Mouse (Mus musculus) adrenal gland, adult 18-20 months (tissue): Measurements from ENCODE around the gene Gm5105. TPM values are rescaled to one million over a fixed set of nuclear protein-coding genes. Genes with fewer than 3 reads are reported as not detected.

Experiments used
- DNase-seq, 2 experiments: peaks; one replicate each; pipeline ENCODE4 v3.0.0; 2021 to 2022; ENCODE audit warnings: low spot score in 2 of 2
- total RNA-seq, 2 experiments: library from RNA; stranded (reverse); gene quantifications; 1 replicate in 1 of 2; 2 replicates in 1 of 2; pipeline ENCODE4 v1.2.3; 2021

The Gm5105 gene
- total RNA-seq, 2 experiments from 2014 or later = not detected

DNA sequence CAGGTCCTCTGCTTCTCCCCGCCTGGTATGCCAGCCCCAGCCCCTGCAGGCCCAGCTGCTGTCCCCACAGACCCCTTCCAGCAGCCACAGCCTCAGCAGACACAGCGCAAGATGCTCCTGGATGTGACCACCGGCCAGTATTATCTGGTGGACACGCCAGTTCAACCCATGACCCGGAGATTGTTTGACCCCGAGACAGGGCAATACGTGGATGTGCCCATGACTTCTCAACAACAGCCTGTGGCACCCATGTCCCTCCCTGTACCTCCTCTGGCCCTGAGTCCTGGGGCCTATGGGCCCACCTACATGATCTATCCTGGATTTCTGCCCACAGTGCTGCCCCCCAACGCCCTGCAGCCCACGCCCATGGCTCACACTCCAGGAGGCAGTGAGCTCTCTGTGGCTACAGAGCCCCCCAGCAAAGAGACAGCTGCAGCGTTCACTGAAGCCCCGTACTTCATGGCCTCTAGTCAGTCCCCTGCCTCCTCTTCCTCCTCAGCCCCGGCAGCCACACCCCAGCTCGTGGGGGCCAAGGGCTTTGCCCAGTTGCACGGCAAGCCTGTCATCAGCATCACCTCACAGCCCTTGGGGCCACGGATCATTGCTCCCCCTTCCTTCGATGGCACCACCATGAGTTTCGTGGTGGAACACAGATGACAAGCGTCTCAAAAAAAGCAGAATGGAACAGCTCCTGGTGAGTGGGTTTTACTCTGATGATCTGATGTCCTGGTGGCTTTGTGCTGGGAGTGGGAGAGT lies 2.7 kb upstream of the Gm5105 start:
- DNase-seq = no peak

DNA sequence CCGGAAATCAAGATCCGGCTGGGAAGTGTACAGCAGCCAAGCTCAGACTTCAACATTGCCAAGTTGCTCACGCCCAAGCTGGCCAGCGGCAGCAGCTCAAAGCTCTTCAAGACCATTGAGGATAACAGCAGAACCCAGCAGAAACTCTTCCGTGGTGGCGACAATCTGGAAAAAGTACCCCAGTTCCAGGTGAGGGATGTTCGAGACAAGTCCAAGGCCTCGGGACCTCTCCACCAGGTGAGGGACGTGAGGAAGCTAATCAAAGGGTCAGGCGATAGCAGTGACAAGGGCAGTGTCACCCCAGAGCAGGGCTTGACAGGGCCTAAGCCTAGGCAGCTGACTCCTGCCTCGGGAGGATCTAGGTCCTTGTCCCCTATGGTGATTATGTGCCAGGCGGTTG lies 915 bp upstream of the Gm5105 start:
- DNase-seq = no peak

DNA sequence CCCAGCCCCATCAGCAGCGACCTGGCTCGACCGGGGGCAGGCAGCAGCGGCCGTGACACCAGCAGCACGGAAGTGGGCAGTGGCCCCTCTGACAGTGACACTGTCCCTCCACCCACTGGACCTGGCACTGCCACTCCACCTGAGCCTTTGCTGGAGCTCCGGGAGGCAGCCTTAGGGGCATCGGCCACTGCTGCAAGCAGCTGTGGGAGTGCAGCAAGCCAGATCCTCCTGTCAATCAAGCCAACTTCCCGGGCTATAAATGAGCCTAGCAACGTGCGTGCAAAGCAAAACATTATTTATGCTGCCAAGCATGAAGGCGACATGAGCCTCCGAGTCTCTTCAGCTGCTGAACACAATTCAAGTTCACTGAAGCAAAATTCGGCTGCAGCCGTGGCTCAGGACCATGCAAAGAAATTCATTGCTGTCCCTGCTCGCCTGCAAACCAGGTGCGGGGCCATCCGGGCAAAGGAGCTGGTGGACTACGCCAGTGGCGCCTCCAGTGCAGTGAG lies 786 bp downstream of the Gm5105 start:
- DNase-seq = no peak

GRCm38 (mm10) chr3:138065930-138066329 lies 1.3 kb downstream of the Gm5105 start:
- no peak for DNase-seq

- no peak for DNase-seq
These were observed 2.2 kb downstream of the Gm5105 start, which contains the start of gene 1110002E22Rik for GRCm38 (mm10) chr3:138064732-138065645. TSS of gene 1110002E22Rik (plus strand) at chr3:138065052.

- peak; percentile 50 to 51 for DNase-seq
These were observed 3.4 kb downstream of the Gm5105 start for GRCm38 (mm10) chr3:138063731-138064329.

GRCm38 (mm10) chr3:138062673-138063072 lies 4.5 kb downstream of the Gm5105 start:
- DNase-seq = no peak

DNA sequence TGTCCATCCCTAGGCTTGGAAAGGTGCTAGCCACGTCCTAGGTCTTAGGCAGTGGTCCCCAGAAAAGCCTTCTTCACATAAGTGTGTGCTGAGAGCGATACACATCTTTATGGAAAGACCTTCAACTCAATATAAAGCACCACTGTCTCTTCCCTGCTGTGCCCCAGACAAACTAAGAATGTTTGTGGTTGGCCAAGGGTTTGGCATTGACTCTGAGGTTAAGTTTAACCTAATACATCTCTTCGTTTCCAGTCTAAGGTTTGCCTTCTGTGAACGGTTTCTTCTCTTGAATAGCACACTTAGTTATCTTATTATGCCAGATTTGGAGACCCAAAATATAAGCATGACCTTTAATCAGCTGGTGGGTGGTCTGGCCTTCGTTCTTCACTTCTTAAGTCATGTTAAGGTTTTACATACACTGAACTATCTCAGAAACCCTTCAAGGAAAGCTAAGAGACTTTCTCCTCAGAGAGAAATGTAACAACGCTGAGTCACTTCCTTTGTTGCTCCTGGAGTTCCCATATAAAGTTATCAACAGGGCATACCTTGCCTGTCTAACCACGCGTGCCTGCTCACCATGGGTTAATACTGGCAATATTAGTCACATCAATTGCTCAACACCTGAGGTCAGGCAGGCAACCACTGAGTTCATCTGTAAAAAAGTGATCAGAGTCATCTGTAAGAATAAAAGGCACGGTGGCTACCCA lies 5.8 kb downstream of the Gm5105 start:
- no peak for DNase-seq

DNA sequence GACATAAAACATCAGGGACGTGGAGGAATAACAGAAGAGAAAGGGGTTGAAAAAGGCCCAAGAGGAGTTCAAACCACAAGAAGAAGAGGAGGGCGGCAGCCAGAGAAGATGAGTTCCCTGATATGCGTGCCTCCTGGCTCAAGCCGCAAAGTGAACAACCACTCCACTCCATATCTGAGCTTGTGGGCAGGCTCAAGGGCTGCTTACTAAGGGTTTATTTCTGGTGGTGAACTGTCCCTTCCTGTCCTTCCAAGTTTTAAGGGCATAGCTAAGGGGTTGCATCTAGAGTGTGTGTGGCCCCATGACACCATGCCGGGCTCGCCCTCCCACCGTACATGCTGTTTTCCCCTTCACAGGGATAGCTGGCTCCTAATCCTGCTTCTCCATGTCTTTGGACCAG lies 6.8 kb downstream of the Gm5105 start:
- no peak for DNase-seq

DNA sequence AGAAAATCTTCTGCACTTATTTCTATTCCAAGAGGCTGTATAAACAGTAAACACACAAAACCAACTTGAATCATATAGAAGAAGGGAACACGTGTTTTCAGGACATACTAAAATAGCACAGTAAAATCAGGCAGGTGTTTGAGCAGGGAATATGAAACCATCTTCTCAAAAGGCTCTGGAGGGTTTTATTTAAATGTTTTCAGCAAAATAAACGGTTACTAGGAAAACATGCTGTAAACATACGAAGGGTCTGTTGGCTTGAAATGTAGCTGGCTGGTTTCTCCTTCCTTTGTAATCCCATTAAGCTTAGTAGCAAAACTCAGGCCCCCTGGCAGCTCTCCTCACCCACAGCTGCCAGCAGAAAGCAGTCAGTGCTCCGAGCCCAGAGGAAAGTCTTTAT lies 9.0 kb downstream of the Gm5105 start:
- no peak for DNase-seq

DNA sequence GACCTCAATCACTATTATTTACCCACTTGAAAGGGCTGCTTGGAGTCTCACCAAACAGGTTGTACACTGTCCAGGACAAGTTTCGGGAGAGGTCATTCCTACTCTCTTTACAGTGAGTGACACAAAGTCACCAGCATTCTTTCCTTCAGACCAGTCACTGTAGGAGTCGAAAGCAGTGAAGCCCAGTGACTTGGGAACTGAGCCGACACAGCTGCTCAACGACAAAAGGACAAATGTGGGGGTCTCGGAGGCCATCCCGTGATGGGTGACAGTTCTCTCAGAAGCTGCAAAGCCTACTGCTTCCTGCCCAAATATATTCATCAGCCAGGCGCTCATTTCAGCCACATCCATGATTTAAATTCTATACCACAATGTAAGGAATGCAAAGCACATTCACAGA lies 10.2 kb downstream of the Gm5105 start:
- DNase-seq = no peak

GRCm38 (mm10) chr3:138053969-138054368 lies 13.2 kb downstream of the Gm5105 start:
- peak in 1 of 2 experiments; percentile 19 for DNase-seq

DNA sequence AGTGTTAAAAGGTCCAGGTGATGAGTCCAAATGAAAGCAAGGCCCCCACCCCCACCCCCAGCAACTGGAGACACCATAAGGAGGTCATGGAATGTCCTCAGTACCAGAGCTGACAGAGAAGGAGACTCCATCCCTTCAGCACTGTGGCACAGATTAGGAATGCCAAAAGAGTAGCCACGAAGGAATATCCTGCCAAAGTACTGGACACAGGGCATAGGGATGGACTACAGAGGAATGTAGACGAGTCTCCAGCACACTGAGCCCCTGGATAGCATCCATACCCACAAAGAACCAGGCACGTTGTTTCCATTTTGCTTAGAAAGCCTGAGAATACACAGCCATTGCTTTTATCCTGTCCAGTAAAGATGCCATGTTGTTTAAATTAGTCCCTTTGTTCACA lies 15.8 kb downstream of the Gm5105 start:
- no peak for DNase-seq

DNA sequence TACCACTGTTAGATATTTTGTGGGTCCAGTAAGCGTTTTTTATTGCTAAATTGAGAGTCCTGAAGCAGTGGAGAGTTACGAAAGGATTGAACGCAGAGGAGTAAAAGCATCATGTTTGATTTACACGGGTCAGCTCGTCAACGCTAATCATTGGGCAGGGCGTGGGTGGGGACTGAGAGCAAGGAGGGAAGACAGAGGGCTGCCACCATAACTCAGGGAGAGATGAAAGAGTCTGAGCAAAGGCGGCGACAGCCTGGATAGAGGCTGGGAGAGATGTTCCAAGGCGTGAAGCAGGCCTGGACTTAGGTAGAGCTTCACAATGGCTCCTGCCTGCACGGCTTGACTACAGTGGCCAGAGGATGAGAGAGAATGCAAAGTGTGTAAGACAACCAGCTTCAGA lies 16.4 kb downstream of the Gm5105 start:
- DNase-seq = no peak

GRCm38 (mm10) chr3:138049555-138049954 lies 17.6 kb downstream of the Gm5105 start:
- no peak for DNase-seq

- DNase-seq = no peak
These were observed 23.9 kb downstream of the Gm5105 start for GRCm38 (mm10) chr3:138043316-138043715.

DNA sequence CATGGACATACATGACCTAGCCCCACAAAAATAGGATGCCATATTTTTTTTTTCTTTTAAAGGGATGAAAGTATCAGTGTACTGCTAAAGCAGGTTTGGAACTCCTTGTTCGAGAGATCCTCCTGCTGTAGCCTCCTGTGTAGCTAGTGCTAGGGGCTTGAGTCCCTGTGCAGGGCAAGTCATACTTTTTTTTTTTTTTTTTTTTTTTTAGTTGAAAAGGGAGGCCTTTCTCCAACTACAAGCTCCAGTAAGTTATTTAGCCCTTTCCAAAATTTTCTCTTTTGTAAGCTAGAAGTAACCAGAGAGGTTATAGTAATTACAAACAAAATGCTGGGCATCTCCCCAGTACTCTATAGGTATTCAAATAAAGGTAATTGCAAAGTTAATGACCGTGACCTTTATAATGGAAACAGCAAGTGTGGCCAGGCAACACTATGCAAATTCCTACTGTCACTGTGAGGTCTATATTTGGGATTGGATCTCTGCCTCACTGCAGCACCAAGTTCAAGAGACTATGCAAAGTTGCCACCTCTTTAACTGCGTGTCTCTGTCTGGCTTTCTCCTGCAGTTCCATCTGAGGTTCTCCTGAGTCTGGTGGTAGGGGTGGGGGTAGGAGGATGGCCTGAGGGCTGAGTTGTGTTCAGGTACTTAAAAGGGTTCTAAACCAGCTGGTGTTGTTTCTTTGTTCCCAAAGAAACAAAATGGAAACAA lies 25.4 kb downstream of the Gm5105 start:
- no peak for DNase-seq

- no peak for DNase-seq
These were observed 26.2 kb downstream of the Gm5105 start for GRCm38 (mm10) chr3:138040938-138041337.

- no peak for DNase-seq
These were observed 33.2 kb downstream of the Gm5105 start for GRCm38 (mm10) chr3:138033986-138034385.

DNA sequence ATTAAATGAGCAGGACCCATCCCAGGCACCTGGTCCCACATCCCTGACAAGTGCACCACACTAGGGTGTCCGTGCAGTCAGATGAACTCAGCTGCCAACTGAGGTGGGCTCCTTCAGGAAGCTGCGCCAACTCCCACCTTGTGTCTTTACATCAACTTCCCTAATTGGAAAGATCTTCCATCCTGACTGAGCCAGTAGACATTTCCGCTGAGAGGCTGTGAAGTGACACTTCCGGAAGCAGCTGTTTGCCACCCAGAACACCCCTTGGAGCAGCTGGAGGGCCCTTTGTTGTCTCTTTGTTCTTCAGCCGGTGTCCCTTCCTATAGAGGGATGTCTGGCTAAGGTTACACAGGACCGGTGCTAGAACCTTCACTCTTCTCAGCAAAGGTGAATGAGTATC lies 36.6 kb downstream of the Gm5105 start:
- DNase-seq = peak in 1 of 2 experiments; percentile 1
